Mouse (Mus musculus) lung, adult 2 months (tissue): ENCODE results near the gene Tsn.

ENCODE experiments used
- CTCF ChIP-seq: fragments of 200-500 bp; IDR thresholded peaks from 2 replicates; pipeline ENCODE4 v1.5.1; 2011; ENCODE audit warnings: mild to moderate bottlenecking, low read length, control low read depth; ENCODE audit not compliant: insufficient read depth
- POLR2A ChIP-seq: fragments of 200-500 bp; IDR thresholded peaks from 2 replicates; pipeline ENCODE4 v1.6.1; 2011; ENCODE audit warnings: low read depth, mild to moderate bottlenecking, control low read depth, low read length, borderline replicate concordance; ENCODE audit errors: extremely low read depth

GRCm38 (mm10) chr1:118320696-118321095 is 9.2 kb upstream of the Tsn start:
- TF ChIP-seq CTCF (no peak), POLR2A (no peak)
